ENCODE assay signal across 7 mouse cellular contexts in the genomic region with DNA sequence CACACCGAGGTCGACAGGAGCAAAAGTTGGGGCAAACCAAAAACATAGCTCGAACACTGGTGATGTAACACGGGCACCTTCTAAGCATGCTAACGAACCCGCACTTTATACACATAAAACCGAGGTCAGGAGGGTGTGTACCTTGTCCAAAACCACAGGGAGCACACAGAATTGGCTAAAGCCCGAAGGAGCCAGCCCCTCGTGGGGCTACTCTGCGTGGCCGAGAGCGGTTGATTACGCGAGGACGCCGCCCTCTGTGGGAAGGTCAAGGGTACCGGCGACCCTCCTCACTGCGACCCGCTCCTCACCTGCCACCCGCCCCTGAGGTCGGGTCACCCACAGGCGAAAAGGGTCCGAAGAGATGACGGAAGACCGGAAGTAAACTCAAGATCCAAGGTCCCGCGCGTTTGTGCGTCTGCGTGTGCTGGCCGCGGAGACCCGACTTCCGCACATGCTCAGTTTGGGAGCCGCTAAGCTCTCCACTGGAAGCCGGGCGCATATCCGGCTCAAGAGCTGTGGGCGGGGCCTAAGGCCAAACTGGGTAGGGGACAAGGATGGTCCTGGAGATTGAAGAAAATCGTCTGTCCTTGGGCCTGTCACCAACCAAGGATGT. TPM values are rescaled to one million over a fixed set of nuclear protein-coding genes. Genes with fewer than 3 reads are reported as not detected.
DNase-seq lines count a peak whose midpoint lies in the region; ATAC-seq lines count a peak whose summit lies in the region.

TSS of gene Trappc12 (minus strand) at position 452 of the 613 bp plus-strand sequence.

- peak within 1 kb of the TSS; percentile 90 for H3K9ac ChIP-seq in intestine, embryonic 16.5 days (ENCODE audit: low read depth, low read length)
- H3K9ac ChIP-seq in midbrain, embryonic 11.5 days (ENCODE audit: low read length), result peak within 1 kb of the TSS; percentile 69

- DNase-seq in adrenal gland, adult 8-10 months, result peak; percentile 82
- DNase-seq in embryo, embryonic 9.5 days (ENCODE audit: extremely low spot score), result peak; percentile 83
- peak; percentile 61 to 87 for DNase-seq in gastrocnemius, postnatal 4 days (ENCODE audit: low spot score in 2 of 2)
- DNase-seq in left cerebral cortex, postnatal 36 days (ENCODE audit: low spot score in 2 of 2), result peak; percentile 83
- DNase-seq in midbrain, embryonic 11.5 days (ENCODE audit: low spot score, missing footprints), result peak; percentile 97
- DNase-seq in skeletal muscle tissue, adult 2 months (ENCODE audit: low read depth, low spot score), result peak; percentile 91

- H3K36me3 ChIP-seq in intestine, embryonic 16.5 days (ENCODE audit: control insufficient read depth, insufficient read depth, low read length), result 0 out of 2 replicates have a peak, but pooled peaks cover 5% of the 10 kb centered on the region
- H3K36me3 ChIP-seq in midbrain, embryonic 11.5 days (ENCODE audit: control insufficient read depth, insufficient read depth, low read length), result peaks cover 5% of the 10 kb centered on the region; the same call in 1 of the 2 replicates

- peak within 1 kb of the TSS; percentile 66 for H3K27ac ChIP-seq in intestine, embryonic 16.5 days (ENCODE audit: low read length)
- H3K27ac ChIP-seq in midbrain, embryonic 11.5 days (ENCODE audit: low read depth, low read length), result no peak within 1 kb of the TSS

- peak; percentile 91 for ATAC-seq in intestine, embryonic 16.5 days
- peak; percentile 94 for ATAC-seq in midbrain, embryonic 11.5 days (ENCODE audit: low FRiP score)

- H3K4me3 ChIP-seq in intestine, embryonic 16.5 days (ENCODE audit: low read length), result peak within 1 kb of the TSS; percentile 81
- peak within 1 kb of the TSS; percentile 75 for H3K4me3 ChIP-seq in midbrain, embryonic 11.5 days (ENCODE audit: low read depth, low read length)

- H3K27me3 ChIP-seq in intestine, embryonic 16.5 days (replicated peaks; ENCODE audit: control insufficient read depth, insufficient read depth, low read length), result no peaks in the 10 kb centered on the region
- H3K27me3 ChIP-seq in midbrain, embryonic 11.5 days (ENCODE audit: control insufficient read depth, insufficient read depth, low read length), result no peaks in the 10 kb centered on the region

- WGBS in intestine, embryonic 16.5 days, result under 1% methylated on average over 41 of the region's 41 CpGs
- WGBS in midbrain, embryonic 11.5 days, result 1% methylated on average over 41 of the region's 41 CpGs

- intact Hi-C loops in left cerebral cortex, postnatal 36 days (cut with DNase I), result loop anchor here (2.0 to 5.0 kb wide), 2 partner anchors 48 to 75 kb away; partner anchors contain the start of gene Adi1

- no peaks in the 10 kb centered on the region for H3K9me3 ChIP-seq in intestine, embryonic 16.5 days (ENCODE audit: control insufficient read depth, low read length)
- no peaks in the 10 kb centered on the region for H3K9me3 ChIP-seq in midbrain, embryonic 11.5 days (ENCODE audit: control insufficient read depth, low read length)

- H3K4me2 ChIP-seq in intestine, embryonic 16.5 days (ENCODE audit: low read depth, low read length), result peak within 1 kb of the TSS; percentile 95
- H3K4me2 ChIP-seq in midbrain, embryonic 11.5 days, result peak within 1 kb of the TSS; percentile 74

- H3K4me1 ChIP-seq in intestine, embryonic 16.5 days (ENCODE audit: control insufficient read depth, insufficient read depth, low read length), result peaks cover 13% of the 10 kb centered on the region
- peaks cover 18% of the 10 kb centered on the region for H3K4me1 ChIP-seq in midbrain, embryonic 11.5 days (ENCODE audit: control insufficient read depth, insufficient read depth, low read length)

RNA-seq across cellular contexts. Expression of gene Trappc12, which starts in this region (rescaled TPM):
- total RNA-seq in adrenal gland, adult 8-10 months (2022), result 10 to 100 TPM; 41.7 to 51.0 (median 46.9) TPM
- total RNA-seq in gastrocnemius, postnatal 4 days (2021), result 10 to 100 TPM; 21.9 to 23.7 TPM
- polyA plus RNA-seq in intestine, embryonic 16.5 days (2015; fragmentation: Nextera tagmentation; extraction: Ambion mirVana), result 34.3 and 35.9 TPM in 2 replicates
- 10 to 100 TPM; 61.3 to 62.7 TPM for total RNA-seq in left cerebral cortex, postnatal 36 days (2021)
- polyA plus RNA-seq in midbrain, embryonic 11.5 days (2014; fragmentation: Nextera tagmentation; extraction: Ambion mirVana), result 35.9 and 37.8 TPM in 2 replicates
